Mouse (Mus musculus) thymus, adult 2 months (tissue): ENCODE measurements at regions not wholly inside any gene's neighbourhood (a gene's known extent, or its start where the extent isn't known, plus 50 kb on each side); places are given as distances from the start of the nearest gene placed in this dataset.

Source experiments
- CTCF ChIP-seq: fragments of 200-500 bp; IDR thresholded peaks from 2 replicates; pipeline ENCODE4 v1.5.1; 2012; ENCODE audit warnings: mild to moderate bottlenecking, control low read depth, low read length, moderate library complexity, borderline replicate concordance; ENCODE audit not compliant: control insufficient read depth, poor library complexity, insufficient read depth; ENCODE audit errors: extremely low read depth
- POLR2A ChIP-seq: fragments of 200-500 bp; IDR thresholded peaks from 2 replicates; pipeline ENCODE4 v1.6.1; 2012; ENCODE audit warnings: mild to moderate bottlenecking, low read length, control low read depth, moderate library complexity; ENCODE audit not compliant: control insufficient read depth, poor library complexity, insufficient read depth; ENCODE audit errors: extremely low read depth

- no peak for TF ChIP-seq POLR2A
- TF ChIP-seq CTCF = no peak
Observed at GRCm38 (mm10) chr1:183845135-183845534, 168.0 kb upstream of the Dusp10 start.
